Mouse (Mus musculus): ENCODE measurements at regions not wholly inside any gene's neighbourhood (a gene's known extent, or its start where the extent isn't known, plus 50 kb on each side); places are given as distances from the start of the nearest gene placed in this dataset.

DNA sequence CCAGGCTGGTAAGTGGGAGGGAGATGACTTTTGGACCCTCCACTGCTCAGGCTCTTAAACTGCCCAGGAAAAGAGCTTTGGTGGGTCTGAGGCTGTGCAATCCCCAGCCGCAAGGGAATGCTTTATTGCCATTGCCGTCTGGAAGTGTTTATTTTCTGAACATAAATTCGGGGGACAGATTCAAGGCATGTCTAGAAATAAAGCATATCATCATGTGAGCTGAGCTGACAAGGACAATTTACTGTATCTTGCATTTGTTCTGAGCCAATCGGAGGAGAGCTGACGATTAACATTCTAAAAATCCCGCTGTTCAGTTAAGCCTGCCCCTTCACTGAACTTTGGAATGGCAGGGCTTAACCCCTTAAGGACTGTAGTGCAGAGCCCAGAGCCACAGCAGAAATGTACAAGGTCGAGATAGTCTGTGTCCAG lies 979.3 kb downstream of the Bcl11a start:
- no peak for TF ChIP-seq HCFC1 (IDR thresholded peaks at IDR 0.05; ENCODE audit: borderline replicate concordance, insufficient read depth, low read length)
- TF ChIP-seq CHD2 (IDR thresholded peaks at IDR 0.05; ENCODE audit: low read depth, low read length) = no peak
- TF ChIP-seq ZC3H11A (IDR thresholded peaks at IDR 0.05; ENCODE audit: borderline replicate concordance, low read depth, low read length) = no peak
